Mouse (Mus musculus) natural killer cell, adult 2 months (primary cell): ENCODE data around the gene Avil.
"Not testable (repeated sequence)": the region's sequence is repeated elsewhere in the genome, so short reads cannot be mapped to it uniquely, and the experiment has no call there.

Source experiments
- DNase-seq, 2 experiments: peaks; one replicate each; pipeline ENCODE4 v3.0.0; 2022; ENCODE audit warnings: low spot score in 2 of 2

The Avil gene

DNA sequence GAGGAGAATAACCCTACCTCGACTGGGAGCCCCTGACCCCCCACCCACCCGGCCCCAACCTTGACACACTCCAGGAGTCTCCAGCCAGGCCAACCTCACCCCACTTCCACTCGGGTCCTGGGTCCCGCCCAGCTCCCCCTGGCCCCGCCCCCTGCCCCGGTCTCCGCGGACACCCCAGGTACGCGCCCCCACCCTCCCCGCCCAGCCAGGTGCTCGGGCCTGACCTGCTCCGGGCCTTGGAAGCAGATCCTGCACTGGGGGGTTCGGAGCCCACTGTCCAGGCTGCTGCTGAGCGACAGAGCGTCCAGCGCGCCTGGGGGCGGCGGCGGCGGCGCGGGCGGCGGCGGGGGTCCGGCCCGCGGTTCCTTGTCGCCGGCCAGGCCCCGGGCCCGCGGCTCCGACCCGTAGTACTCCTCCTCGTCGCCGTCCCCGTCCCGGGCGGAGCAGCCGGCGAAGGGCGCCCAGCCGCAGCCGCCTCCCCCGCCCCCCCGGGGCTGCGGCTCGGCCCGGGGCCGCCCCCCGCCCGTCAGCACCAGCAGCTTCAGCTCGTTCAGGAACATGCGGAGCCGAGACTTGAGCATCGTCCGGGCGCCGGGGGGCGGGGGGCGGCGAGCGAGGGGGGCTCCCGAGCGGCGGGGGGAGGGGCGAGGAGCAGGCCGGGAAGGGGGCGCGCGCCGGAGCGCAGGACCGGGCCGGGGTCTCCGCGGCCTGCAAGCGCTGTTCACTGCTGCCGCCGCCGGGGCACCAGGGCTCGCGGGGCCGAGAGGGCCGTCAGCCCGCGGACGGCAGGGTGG, 58.9 kb downstream of the Avil start:
- DNase-seq, result no peak

DNA sequence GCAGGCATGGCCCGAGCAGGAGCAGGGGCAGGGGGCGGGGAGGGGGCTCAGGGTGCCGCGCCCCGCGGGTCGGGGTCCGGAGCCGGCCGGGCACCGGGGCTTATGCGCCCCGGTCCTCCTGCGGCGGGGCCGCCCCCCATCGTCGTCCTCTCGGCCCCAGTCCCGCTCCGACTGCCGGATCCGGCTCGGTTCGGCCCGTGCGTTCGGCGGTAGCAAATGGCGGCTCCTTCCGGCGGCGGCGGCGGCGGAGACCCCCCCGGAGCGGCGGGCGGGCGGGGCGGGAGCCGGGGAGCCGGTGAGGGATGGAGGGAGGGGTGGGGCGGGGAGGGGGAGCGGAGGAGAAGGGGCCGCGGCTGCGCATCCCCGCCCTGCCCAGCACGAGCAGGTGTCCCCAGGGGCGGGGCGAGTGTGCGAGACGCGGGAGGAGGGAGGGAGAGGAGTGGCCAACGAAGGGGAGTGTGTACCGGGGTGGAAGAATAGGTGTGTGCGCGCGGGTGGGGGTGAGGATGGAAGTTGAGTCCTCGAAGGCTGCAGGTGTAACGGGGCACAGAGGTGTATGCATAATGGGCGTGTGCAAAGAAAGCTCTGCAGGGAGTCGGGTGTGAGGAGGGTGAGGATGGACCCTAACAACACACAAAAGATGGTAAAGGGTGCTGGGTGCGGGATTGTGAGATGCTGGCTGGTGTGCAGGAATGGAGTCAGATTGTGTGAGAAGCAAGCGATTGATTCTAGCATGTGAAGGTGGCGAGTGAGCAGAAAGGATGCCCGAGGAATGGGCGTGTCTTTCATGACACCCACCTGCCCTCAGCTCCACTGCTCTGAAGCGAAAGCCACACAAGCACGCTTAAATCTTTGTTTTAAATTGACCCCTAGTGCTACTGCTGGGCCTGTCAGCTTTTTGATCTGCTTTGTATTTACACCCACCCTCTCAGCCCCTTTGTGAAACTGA, 59.7 kb downstream of the Avil start, which contains the start of gene March9:
Gene March9, minus strand, starts transcription at position 217 of the 949 bp plus-strand sequence.
- DNase-seq, result peak; percentile 27 to 58

DNA sequence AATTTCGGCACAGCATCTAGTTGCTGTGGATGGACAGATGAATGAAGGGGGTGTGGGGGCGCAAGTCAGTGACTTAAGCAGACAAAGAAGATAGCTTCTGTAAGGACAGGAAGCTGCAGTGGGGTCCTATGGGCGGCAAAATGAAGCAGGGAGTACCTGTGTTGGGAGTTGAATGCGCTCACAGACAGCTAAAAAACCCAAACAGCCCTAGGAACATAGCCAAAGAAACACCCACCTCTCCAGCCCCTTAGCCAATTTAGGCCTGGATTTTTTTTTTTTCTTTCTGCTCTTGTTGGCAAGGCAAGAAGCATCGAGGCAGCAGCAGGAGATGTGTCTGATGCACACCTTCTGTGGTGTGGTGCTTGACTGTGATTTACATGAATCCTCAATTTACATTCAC, 60.6 kb downstream of the Avil start:
- no peak for DNase-seq

DNA sequence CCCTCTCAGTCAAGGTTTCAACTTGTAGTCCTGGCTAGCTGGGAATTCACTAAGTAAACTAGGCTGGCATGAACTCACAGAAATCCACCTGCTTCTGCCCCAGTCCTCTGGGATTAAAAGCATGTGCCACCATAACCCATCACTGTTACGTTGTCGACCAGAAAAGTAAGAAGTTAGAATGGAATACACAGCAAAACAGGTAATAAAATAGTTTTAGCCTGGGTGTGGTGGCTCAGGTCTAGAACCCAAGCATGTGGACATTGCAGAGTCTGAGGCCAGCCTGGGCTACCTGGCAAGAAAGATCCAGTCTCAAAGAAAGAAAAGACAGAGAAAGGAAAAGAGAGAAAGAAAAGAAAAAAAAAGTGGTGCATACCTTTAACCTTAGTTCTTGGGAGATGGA, 61.0 kb downstream of the Avil start:
- no peak for DNase-seq

DNA sequence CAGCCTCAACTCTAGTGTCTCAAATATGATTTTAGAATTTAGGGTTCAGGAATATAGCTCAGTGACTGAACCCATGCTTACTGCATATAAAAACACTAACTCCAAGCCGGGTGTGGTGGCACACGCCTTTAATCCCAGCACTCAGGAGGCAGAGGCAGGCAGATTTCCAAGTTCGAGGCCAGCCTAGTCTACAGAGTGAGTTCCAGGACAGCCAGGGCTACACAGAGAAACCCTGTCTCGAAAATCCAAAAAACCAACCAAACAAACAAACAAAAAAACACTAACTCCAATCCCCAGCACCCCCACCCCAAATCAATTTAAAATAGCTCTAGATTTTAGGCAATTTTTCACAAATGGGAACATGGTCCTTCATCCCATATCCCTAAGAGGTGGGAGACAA, 61.6 kb downstream of the Avil start:
- DNase-seq, result not testable (repeated sequence)

DNA sequence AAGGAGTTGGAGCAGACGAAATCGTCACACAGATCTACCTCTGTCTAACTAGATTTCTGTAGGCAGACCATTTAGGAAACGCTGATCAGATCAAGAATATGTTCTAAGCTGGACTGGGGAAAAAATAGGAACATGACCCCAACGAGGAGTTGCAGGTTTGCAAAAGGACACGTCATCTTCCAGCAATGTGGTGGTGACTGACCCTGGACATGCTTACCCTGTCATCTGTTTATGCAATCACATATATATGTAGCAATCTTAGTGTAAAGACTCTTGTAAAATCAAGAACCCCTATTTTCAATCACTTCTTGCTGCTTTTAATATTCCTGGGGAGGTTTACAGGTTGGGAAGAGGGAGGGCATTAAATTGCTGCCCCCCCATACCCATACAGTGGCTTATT, 62.0 kb downstream of the Avil start:
- DNase-seq, result no peak

DNA sequence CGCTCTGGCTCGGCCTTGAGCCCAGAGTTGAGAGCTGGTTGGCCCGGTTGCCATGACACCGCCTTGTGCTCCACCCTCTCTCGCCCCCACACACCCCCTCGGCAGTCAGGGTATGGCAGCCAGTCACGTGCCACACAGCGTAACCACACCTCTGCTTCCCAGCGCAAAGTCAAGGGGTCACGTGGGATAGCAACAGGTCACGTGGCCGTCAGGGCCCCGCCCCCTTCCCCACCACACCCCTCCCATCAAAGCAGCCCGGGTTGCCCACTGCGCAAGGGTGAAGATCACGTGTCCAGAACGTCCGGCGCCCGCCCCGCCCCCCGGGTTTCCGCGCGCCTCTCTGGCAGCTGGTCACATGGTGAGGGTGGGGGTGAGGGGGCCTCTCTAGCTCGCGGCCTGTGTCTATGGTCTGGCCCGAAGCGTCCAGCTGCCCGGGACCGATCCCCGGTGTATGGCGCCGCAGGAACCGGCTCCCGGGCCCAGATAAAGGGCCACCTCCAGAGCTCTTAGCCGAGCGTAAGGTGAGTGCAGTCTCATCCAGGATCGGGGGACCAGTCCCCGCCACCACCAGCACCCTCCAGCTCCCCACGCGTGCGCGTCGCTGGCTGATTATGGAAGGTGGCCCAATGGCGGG, 62.8 kb downstream of the Avil start, which contains the start of gene Cdk4:
Gene Cdk4, plus strand, starts transcription at position 296 of the 634 bp plus-strand sequence.
- peak; percentile 97 to 99 for DNase-seq

DNA sequence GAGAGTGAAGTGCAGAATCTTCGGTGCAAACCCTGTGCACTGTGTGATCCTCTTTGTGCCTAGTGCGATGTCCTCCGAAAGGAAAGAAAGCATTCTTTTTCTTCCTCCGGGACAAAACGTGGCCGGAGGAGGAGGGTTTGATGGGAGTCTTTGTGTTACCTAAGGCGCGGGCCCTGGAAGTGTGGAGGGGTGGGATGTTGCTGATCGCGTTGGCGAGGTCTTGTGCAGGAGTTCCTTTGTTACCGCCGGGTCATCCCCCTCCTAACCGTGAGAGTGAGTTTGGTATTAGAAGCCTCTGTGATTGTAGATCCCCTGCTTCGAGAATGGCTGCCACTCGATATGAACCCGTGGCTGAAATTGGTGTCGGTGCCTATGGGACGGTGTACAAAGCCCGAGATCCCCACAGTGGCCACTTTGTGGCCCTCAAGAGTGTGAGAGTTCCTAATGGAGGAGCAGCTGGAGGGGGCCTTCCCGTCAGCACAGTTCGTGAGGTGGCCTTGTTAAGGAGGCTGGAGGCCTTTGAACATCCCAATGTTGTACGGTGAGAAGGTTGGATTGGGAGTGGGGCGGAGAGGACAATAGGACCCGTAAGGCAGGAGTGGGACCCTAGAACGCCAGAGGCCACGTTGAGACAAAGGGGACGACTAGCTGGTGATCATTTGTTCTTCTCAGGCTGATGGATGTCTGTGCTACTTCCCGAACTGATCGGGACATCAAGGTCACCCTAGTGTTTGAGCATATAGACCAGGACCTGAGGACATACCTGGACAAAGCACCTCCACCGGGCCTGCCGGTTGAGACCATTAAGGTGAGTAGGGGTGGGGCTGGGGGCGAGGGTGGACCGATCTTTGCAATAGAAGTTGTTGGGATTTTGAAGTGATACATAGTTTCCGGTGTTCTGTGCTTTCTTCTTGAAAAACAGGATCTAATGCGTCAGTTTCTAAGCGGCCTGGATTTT, 63.7 kb downstream of the Avil start:
- peak in 1 of 2 experiments; percentile 21 for DNase-seq

DNA sequence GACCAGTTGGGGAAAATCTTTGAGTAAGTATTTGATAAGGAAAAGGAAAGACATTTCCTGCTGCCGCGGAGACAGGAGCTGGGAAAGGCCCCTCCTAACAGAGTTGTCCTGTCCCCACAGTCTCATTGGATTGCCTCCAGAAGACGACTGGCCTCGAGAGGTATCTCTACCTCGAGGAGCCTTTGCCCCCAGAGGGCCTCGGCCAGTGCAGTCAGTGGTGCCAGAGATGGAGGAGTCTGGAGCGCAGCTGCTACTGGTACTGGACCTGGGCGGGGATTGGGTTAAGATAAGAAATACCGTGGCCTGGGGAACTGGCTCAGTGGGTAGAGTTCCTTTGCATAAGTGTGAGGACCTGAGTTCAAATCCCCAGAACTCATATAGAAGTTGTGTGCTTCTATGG, 65.5 kb downstream of the Avil start:
- DNase-seq, result no peak

DNA sequence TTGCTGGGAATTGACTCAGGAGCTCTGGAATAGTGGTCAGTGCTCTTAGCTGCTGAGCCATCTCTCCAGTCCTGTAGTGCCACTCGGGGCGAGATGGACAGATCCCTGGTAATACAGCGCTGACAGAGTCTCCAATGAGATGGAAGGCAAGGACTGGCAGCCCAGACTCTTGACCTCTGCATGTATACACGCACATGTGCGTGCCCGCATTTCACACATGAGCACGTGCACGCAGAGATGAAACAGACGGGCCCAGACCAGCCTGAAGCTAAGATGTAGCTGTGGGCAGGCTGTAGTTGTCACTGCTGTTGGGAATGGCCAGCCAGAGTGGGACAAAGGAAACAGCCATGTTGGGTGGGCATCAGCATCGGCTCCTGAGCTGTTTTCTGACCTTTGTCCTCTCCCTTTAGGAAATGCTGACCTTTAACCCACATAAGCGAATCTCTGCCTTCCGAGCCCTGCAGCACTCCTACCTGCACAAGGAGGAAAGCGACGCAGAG, 66.1 kb downstream of the Avil start:
- no peak for DNase-seq

DNA sequence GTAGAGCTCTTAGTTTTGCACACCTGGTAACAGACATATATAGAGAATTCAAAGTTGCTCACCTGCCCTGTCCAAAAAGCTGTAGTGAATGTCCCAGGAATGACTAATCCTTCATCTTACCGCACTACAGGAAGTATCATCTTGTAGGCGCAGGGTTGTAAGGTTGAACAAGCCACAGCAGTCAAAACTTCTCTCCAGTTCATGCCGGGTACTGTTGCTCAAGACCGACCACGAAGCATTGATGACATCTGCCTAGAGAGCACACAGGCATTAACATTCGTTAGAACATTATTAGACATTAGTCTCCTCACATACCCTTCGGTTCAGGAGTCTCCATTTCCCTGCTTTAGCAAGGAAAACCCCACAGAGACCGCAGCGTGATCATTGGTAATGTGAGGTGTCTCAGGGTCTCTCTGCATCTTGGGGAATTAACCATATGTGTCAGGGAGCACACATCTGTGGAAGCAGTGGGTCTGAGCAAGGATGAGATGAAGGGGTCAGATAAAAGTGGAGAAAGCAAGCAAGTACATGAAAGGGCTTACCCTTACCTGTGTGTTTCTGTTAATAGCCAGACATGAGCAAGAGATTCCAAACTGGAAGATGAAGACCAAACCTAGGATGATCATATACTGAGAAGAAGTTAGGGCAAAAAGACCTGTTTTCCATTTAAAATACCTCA, 68.0 kb downstream of the Avil start:
- no peak for DNase-seq

DNA sequence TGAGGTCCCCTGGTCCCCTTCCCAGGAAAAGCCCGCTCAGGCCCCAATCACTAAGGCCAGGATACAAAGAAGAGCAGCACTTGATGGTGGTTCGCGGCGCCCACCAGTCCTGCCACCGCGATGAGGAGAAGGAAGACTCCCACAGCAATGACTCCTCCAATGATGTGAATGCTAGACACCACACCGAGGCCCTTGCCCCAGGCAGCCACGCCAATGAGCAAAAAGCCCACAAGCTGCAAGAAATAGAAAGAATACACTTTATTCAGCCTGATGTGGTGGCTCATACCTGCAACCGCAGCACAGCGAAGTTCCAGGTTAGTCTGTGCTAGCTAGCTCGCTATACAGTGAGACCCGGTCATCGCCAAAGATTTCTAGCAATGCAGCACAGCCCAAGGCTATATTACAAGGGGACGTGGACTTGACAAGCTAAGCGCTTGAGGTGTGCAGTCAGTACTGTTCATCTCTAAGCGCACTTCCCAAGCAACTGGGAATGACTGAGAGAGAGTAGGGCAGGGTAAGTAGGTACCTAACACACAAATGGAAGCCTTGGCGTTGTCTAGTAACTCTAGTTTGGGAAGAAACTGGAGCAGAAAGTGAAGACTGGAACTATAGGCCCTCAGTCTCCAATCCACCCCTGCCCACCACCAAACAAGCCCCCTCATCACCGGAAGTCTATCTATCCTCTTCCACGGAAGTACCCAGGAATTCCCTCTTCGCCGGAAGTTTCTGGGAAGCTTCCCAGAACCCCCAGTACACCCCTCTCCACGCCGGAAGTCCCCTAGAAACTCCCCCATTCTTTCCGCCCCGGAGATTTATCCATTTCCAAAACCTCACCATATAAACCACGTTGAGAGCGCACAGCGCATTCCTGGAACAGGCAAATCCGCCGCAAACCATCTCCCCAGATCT, 69.0 kb downstream of the Avil start:
- no peak for DNase-seq
